Mouse (Mus musculus) forebrain, embryonic 11.5 days (tissue): ENCODE results near the gene Pgc. TPM values are rescaled to one million over a fixed set of nuclear protein-coding genes. Genes with fewer than 3 reads are reported as not detected.

Experiments
- ATAC-seq: fragments of 200-750 bp; cut with Nextera tagmentation; replicated peaks from 2 replicates; pipeline ENCODE4 v1.8.0; 2017; ENCODE audit warnings: moderate TSS enrichment; ENCODE audit not compliant: low FRiP score
- DNase-seq: peaks from one replicate; pipeline ENCODE4 v3.0.0-alpha.2; 2017; ENCODE audit warnings: low spot score
- H3K27ac ChIP-seq: fragments of 300-500 bp; sonication (generic); 2 replicates; pipeline ENCODE4 v1.5.1; 2014; ENCODE audit warnings: low read depth, low read length
- H3K27me3 ChIP-seq: fragments of 300-500 bp; sonication (generic); 2 replicates; pipeline ENCODE4 v1.6.1; 2014; ENCODE audit warnings: mild to moderate bottlenecking, low read length, mixed read lengths; ENCODE audit not compliant: control insufficient read depth, insufficient read depth
- H3K36me3 ChIP-seq: fragments of 300-500 bp; sonication (generic); 2 replicates; pipeline ENCODE4 v1.6.1; 2014; ENCODE audit warnings: mild to moderate bottlenecking, low read length, moderate library complexity, mixed read lengths; ENCODE audit not compliant: control insufficient read depth, insufficient read depth
- H3K4me1 ChIP-seq: fragments of 300-500 bp; sonication (generic); replicated peaks from 2 replicates; pipeline ENCODE4 v1.6.1; 2014; ENCODE audit warnings: low read length, mixed read lengths; ENCODE audit not compliant: control insufficient read depth, insufficient read depth
- H3K4me2 ChIP-seq: fragments of 300-500 bp; sonication (generic); 2 replicates; pipeline ENCODE4 v1.6.1; 2014; ENCODE audit warnings: low read depth, mild to moderate bottlenecking, low read length, moderate library complexity, mixed read lengths; ENCODE audit not compliant: severe bottlenecking
- H3K4me3 ChIP-seq: fragments of 300-500 bp; sonication (generic); 2 replicates; pipeline ENCODE4 v1.5.1; 2014; ENCODE audit warnings: low read depth, low read length
- H3K9ac ChIP-seq: fragments of 300-500 bp; sonication (generic); 2 replicates; pipeline ENCODE4 v1.6.1; 2014; ENCODE audit warnings: low read length
- H3K9me3 ChIP-seq: fragments of 300-500 bp; sonication (generic); 2 replicates; pipeline ENCODE4 v1.6.1; 2016; ENCODE audit warnings: low read length, mixed read lengths; ENCODE audit not compliant: control insufficient read depth
- WGBS: fragments of 180-500 bp; shearing (Covaris S2); extraction: QIAGEN DNeasy Blood & Tissue Kit; methylation state at CpG from one replicate; pipeline ENCODE4 v1.1.7; 2014; 5-methylcytosine and 5-hydroxymethylcytosine counted together
- polyA plus RNA-seq: library from polyadenylated mRNA; unstranded; fragments of >200 nt; fragmentation: Nextera tagmentation; extraction: Ambion mirVana; gene quantifications from 2 replicates; pipeline ENCODE4 v1.2.1, GENCODE M21; 2014

Pgc gene
- polyA plus RNA-seq, 1 experiment from 2014 or later, result not detected

DNA sequence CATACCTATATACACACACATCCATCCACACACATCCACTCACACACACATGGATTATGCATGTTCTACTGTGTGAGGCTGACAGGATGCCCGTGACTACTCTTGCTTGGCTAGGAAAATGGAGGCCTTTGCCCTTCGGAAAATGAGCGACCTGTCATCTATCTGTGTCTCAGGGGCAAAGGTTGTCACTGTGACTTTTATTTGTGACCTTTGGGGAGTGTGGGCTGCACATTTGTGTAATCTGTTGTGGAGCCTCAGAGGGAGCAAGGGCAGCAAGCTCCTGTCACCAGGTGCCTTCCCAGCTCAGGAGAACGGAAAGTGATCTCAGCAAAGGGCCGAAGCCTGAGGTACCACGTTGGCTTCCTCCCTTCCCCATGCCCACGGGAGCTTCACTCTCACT is 35.4 kb downstream of the Pgc start:
- 84% methylated on average over 7 of the region's 7 CpGs for WGBS
- no peak for ATAC-seq
- Histone ChIP-seq H3K27ac (no peak overlapping the region), H3K27me3 (no peaks in the 10 kb centered on the region), H3K36me3 (no peaks in the 10 kb centered on the region), H3K9me3 (no peaks in the 10 kb centered on the region), H3K4me3 (no peak overlapping the region), H3K9ac (no peak overlapping the region), H3K4me1 (no peaks in the 10 kb centered on the region), H3K4me2 (no peak overlapping the region)
- no peak for DNase-seq

DNA sequence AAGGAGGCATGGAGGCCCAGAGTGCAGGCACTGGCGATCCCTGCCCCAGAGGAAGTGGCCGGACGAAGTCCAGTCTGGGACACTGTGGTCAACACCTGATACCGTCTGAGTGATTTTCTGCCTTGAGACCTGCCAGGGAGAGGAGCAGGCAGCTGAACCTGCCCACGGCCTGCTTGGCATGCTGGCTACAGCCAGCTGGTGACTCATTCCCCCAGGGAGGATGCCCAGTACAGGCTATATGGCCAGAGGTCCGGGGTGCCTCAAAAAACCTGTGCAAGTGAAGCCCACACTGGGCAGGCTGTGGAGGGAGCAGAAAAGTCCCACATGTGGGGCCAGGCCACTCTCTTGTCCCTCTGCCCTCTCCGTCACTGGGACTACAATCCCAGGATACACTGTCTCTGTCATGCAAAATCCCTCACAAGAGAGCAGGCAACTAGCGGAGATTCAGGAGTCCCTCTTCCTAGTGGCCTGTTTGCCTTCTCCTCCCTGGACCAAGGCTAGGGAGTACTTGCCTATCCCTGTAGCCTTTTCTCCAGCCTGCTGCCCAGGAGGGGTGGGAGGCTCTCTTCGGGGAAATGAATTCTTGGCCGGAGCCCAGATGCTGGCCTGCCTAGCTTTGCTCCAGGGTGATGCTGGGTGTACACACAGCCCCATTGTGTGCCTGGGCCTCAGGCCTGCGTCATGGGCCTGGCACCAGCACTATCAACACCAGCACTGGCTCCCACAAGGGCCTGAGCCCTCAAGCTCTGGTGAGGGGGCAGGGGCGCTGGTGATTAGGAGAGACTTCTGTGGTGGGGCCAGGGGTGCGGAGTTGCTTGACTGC is 36.1 kb downstream of the Pgc start:
- WGBS, result 79% methylated on average over 13 of the region's 13 CpGs
- no peak overlapping the region for H3K4me2 ChIP-seq
- H3K9me3 ChIP-seq, result no peaks in the 10 kb centered on the region
- H3K27ac ChIP-seq, result no peak overlapping the region
- no peak overlapping the region for H3K4me3 ChIP-seq
- H3K9ac ChIP-seq, result no peak overlapping the region
- H3K36me3 ChIP-seq, result no peaks in the 10 kb centered on the region
- H3K27me3 ChIP-seq, result no peaks in the 10 kb centered on the region
- H3K4me1 ChIP-seq, result no peaks in the 10 kb centered on the region
- ATAC-seq, result no peak
- no peak for DNase-seq

DNA sequence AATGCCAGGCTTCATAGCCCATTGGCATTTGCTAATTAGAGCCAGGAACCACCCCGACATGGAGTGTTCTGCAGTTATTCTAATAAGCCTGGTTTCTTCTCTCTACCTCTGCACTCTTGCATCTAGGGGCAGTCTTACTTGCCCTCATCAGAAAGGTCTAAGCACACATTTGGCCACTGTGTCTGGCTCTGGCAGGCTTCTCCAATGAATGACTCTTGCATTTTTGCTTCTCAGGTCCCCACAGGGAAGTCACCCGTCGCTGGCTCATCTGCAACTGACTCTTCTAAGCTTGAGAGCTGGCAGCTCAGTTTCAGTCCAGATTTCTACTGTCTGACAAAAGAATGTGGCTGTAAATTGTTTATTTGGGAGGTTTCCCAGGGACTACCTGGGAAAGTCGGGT is 39.3 kb downstream of the Pgc start:
- Histone ChIP-seq H3K4me3 (no peak overlapping the region), H3K9ac (no peak overlapping the region), H3K4me1 (no peaks in the 10 kb centered on the region), H3K4me2 (no peak overlapping the region), H3K9me3 (no peaks in the 10 kb centered on the region), H3K27me3 (no peaks in the 10 kb centered on the region), H3K36me3 (no peaks in the 10 kb centered on the region), H3K27ac (no peak overlapping the region)
- 79% methylated on average over 4 of the region's 4 CpGs for WGBS
- ATAC-seq (no peak), DNase-seq (no peak)

DNA sequence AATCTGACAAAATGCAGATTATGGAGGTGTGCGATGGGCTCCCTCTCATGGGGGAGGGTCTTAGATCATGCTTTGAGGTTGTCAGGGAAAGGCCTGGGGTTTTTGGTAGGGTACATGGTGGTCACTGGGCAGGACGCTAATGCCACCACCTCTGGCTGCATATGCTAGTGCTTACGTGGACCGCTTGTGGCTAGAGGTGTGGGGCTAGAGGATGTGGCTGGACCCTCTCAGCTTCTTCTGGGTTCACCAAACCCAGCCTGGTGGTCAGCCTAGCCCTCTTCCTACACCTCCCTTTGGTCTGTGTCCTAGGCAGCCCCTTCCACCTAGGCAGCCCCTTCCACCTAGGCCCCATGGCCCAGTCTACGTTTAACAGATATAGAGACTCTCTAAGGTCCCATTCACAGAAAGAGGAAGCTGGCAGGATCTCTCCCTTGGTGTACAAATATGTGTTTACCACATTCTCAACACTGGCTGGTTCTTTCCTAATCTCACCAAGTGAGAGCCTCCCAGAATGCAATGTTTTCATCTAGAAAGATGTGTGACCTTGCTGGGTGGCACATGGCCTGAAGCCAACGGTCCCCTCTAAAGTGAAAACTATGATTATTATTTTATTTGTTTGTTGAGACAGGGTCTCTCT is 39.9 kb downstream of the Pgc start:
- WGBS, result 93% methylated on average over 6 of the region's 6 CpGs

DNA sequence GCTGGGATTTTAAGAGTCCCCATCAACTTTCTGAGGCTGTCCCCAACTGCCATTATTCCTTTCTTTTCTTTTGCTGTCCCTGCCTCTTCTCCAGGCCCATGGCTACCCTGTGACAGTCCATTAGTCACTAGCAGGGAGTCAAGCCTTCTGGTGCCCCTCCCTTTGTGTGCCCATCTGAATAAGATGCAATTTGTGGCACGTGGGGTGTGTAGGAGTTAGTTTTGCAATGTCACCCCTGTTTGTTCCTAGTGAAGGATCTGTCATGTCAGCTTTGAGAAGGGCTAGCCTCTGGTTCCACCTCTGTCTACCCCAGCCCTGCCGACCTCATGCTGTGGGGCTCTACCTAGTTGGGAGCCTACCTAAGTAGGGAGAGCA is 40.4 kb downstream of the Pgc start:
- no peak for DNase-seq
- WGBS, result 78% methylated on average over 2 of the region's 2 CpGs
- H3K9ac ChIP-seq, result no peak overlapping the region

More for the DNA sequence above, 39.9 kb downstream of the Pgc start:
- Histone ChIP-seq H3K9me3 (no peaks in the 10 kb centered on the region), H3K27ac (no peak overlapping the region), H3K4me3 (no peak overlapping the region), H3K27me3 (no peaks in the 10 kb centered on the region), H3K9ac (no peak overlapping the region), H3K36me3 (no peaks in the 10 kb centered on the region), H3K4me1 (no peaks in the 10 kb centered on the region), H3K4me2 (no peak overlapping the region)
- ATAC-seq (no peak), DNase-seq (no peak)

DNA sequence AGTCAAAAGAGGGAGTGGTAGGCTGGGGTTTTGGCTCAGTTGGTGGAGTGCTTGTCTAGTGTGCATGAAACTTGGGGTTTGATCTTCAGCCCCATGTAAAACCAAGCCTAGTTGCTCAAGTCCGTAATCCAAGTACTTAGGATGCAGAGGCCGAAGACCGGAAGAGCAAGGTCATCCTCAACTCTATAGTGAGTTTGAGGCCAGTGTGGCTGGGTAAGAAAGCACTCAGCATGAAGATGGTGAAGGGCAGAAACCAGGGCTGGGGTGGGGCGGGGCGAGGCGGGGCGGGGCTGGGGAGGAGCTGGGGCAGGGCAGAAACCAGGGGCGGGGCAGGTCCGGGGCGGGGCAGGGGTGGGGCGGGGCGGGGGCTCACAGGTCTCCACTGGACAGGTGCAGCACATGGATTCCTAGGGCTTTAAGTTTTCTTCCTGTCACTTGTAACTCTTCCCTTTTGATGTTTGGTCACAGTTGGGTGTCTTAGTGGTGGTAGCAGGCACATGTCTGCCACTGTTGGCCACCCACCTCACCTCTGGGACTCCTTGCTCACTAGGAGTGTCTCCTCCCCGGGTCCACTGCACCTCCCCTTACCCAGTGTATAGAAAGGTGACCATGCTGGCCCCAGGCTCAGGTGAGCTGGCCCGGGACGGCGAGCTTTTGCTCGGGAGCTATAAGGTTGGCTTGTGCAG is 41.0 kb downstream of the Pgc start:
- no peak overlapping the region for H3K4me2 ChIP-seq
- H3K4me3 ChIP-seq, result no peak overlapping the region
- DNase-seq (no peak), ATAC-seq (no peak)
- no peaks in the 10 kb centered on the region for H3K36me3 ChIP-seq
- no peaks in the 10 kb centered on the region for H3K4me1 ChIP-seq
- H3K27ac ChIP-seq, result no peak overlapping the region
- no peak overlapping the region for H3K9ac ChIP-seq
- no peaks in the 10 kb centered on the region; the same call in 1 of the 2 replicates for H3K9me3 ChIP-seq
- no peaks in the 10 kb centered on the region for H3K27me3 ChIP-seq
- WGBS, result 50% methylated on average over 16 of the region's 17 CpGs

More for the DNA sequence above, 40.4 kb downstream of the Pgc start:
- Histone ChIP-seq H3K4me2 (no peak overlapping the region), H3K4me3 (no peak overlapping the region), H3K27me3 (no peaks in the 10 kb centered on the region), H3K36me3 (no peaks in the 10 kb centered on the region), H3K27ac (no peak overlapping the region), H3K4me1 (no peaks in the 10 kb centered on the region), H3K9me3 (no peaks in the 10 kb centered on the region)
- ATAC-seq, result no peak

DNA sequence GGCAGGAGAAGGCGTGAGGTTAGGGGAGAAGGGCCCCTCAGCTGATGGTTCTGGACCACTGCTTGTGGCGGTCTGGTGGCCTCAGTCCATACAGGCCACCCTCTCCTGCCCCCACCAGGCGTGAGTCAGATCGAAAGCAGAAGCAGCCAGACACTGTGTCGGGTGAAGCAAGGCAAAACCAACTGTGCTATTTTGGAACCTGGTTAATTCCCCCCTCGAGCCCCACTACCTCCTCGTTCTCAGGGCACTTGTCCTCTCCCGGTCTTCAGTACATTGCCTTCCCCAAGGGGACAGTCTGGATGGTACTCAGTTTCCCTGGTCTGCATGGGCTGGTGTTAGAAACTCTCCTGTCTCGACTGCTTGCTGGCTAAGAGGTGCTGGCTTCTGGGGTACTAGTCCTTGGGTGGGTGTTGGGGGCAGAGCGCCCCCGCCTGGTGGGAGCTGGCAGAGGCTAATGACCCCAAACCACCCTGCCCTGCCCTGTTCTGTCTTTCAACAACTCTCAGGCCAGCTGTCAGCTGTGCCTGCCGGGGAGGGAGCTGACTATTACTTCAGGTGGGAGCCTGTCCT is 42.1 kb downstream of the Pgc start:
- Histone ChIP-seq H3K9me3 (no peaks in the 10 kb centered on the region; the same call in 1 of the 2 replicates), H3K9ac (no peak overlapping the region), H3K27me3 (no peaks in the 10 kb centered on the region), H3K4me1 (no peaks in the 10 kb centered on the region), H3K36me3 (no peaks in the 10 kb centered on the region), H3K4me2 (no peak overlapping the region), H3K4me3 (no peak overlapping the region), H3K27ac (no peak overlapping the region)
- ATAC-seq (no peak), DNase-seq (no peak)
- WGBS, result 62% methylated on average over 12 of the region's 12 CpGs

DNA sequence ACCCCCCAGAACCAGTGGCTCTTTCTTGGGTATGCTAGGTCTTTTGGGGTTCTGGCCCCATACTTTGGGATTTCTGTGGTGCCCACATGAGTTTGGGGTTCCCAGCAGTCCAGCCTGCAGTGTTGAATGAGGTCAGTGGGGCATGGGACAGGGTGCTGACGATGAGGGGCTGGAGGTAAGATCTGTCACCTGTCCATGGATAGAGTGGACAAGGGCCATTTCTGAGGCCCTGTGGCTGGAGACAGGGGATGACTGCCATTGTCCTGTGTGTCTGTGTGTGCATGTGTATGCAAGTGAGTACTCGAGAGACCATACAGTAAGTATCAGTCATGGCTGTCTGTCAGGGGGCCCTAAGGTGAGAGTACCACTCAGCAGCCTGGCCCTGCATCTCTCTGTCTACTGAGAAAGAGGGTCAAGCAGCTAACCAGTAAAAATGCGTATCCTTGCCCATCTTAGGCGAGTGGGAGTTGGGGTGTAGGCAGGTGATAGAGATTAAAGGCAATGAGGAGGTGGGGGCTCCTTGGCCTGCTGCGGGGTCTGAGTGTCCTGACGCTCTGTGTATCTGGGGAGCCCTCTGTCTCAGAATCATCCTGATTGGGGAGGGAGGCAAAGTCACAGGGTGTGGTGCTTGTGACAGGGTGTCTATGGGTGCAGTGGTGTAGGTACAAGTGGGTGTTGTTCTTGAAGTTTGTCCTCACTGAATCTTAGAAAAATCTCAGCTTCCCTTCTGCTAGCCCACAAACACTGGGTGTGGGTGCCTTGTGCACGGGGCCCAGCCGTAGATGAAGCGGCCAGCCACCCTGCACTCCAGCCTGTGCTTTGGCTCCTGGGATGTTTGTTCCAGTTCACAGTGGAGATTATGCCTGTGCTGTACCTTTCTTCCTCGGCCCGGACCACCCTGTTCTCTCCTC is 43.0 kb downstream of the Pgc start:
- Histone ChIP-seq H3K27me3 (no peaks in the 10 kb centered on the region), H3K36me3 (no peaks in the 10 kb centered on the region), H3K4me2 (no peak overlapping the region), H3K27ac (no peak overlapping the region), H3K9ac (no peak overlapping the region), H3K4me1 (no peaks in the 10 kb centered on the region), H3K9me3 (no peaks in the 10 kb centered on the region; the same call in 1 of the 2 replicates), H3K4me3 (no peak overlapping the region)
- DNase-seq (no peak), ATAC-seq (no peak)
- WGBS, result 90% methylated on average over 11 of the region's 11 CpGs
